Mouse (Mus musculus) layer of hippocampus, adult 11-12 months (tissue): ENCODE data around the gene Zfyve28.

Experiments used
- DNase-seq: peaks from one replicate; pipeline ENCODE4 v3.0.0; 2022; ENCODE audit warnings: low spot score

Zfyve28 gene

DNA sequence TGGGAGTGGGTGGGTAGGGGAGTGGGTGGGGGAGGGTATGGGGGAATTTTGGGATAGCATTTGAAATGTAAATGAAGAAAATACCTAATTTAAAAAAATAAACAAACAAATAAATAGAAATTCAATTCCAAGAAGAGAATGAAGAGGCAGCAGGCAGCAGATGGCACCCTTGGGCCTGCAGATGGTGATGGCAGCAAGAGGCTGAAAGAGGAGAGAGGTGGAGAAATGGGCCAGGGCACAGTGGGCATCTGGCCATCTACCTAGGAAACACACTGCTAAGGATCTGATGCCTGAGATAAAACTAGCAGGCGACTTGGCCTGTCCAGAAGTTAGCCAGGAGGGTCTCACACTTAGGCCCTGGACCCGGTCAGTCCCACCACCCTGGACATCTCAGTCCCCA, 83.3 kb downstream of the Zfyve28 start:
- DNase-seq: no peak

GRCm38 (mm10) chr5:34202006-34202405, 86.2 kb downstream of the Zfyve28 start:
- no peak for DNase-seq

GRCm38 (mm10) chr5:34201396-34201795, 86.9 kb downstream of the Zfyve28 start:
- no peak for DNase-seq

GRCm38 (mm10) chr5:34198615-34199014, 89.6 kb downstream of the Zfyve28 start:
- DNase-seq: no peak

GRCm38 (mm10) chr5:34197243-34197642, 91.0 kb downstream of the Zfyve28 start:
- DNase-seq: peak; percentile 67

DNA sequence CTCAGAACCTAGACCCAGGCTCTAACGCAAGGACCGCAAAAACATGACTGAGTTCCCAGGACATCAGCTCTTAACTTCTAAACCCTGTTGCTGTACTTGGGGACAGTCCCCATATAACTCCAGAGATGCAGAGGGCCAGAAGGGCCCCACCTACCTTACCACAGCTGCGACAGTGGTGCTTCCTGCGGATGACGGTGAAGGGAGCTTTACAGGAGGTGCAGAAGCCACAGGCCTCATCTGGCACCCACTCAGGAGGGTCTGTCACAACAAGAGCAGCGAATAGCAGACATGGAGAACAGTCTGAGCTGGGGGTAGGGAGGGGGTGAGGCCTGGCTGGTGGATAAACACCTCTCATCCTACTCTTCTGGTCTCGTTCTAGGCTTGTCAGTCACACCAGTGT, 91.8 kb downstream of the Zfyve28 start:
- no peak for DNase-seq

- no peak for DNase-seq
Observed at GRCm38 (mm10) chr5:34195786-34196185, 92.5 kb downstream of the Zfyve28 start.

DNA sequence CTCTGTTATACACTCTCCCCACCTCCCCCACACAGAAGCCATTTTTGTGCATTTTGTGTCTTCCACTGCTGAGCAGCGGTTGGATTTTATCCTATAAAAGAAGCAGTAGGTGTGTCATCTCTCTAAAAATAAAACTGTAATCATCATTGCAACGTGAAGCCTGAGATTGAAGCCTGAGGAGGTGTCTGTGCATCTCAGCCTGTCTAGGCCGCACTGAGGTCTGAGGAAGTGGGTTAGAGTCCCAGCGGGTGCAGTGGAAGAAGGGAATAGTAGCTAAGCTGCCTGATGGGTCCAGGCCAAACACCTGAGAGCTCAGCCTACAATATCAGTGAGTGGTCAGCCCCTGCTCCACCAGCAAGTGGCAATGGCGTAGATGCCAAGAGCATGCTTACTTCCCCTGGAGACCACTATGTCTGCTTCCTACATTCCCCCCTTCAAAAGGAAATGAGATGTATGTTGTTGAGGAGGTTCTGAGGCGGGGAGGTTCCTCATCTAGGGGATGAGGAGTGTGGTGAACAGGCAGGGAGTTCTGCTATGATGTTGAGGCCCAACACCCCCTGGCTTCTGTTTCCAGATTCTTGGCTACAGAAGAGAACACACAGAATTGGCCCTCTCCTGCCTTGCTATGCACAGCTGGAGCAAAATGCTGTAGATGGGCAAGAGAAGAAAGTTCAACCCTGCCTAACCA, 93.1 kb downstream of the Zfyve28 start:
- no peak for DNase-seq

DNA sequence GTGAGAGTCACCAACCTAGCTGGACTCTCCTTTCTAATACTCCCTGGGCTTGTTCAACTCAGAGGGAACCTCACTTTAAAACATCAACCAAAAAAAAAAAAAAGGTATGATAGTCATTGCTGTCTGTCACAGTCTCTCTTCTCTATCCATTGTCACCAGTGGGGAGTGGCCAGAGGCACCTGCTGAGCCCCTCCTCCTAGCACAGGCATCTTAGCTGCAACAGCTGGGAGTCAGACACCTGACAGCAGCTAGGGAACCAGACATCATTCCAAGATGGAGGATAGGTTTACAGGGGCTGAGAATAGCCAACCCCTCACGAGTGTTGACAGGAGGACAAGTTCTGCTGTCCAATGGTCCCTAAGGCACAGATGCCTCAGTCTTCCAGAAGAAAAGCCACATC, 93.8 kb downstream of the Zfyve28 start:
- DNase-seq: no peak

- peak; percentile 64 for DNase-seq
Observed at GRCm38 (mm10) chr5:34191843-34192242, 96.4 kb downstream of the Zfyve28 start.

- DNase-seq: peak; percentile 61
Observed at GRCm38 (mm10) chr5:34191021-34191420, 97.2 kb downstream of the Zfyve28 start.

GRCm38 (mm10) chr5:34189521-34189920, 98.7 kb downstream of the Zfyve28 start:
- DNase-seq: no peak

GRCm38 (mm10) chr5:34188856-34189255, 99.4 kb downstream of the Zfyve28 start:
- no peak for DNase-seq

DNA sequence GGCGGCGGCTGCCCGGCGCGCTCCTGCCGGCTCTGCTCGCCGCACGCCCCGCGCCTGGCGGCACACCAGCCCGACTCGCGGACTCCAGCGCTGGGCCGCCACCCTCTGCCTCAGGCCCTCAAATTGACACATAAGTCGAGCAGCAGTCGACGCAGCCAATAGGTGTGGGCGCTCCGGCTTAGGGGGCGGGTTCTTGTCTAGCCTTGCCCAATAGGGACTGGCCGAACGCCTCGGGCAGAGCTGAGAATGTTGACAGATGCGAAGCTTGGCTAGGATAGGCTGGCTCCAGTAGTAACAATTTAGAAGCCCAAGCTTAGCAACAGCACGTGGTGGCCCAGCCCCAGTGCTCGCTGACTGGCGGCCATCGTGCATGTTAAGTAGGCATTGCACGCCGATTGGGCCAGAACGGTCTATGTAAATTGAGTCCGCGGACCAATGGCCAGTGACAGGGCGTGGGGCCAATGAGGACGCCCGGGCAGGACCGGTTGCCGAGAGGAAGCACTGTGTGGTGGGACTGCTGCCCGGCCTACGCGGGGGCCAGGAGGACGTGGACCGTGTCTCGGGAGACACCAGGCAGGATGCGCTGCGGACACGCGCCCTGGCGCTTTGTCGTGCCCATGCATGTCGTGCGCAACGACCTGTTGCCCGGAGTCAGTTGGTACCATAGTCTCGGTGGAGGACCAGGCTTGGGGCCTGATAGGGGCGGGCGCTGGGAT, 100.5 kb downstream of the Zfyve28 start, which contains the start of gene Mxd4:
Gene Mxd4, minus strand, starts transcription at position 120 of the 716 bp plus-strand sequence.
- DNase-seq: peak; percentile 99

DNA sequence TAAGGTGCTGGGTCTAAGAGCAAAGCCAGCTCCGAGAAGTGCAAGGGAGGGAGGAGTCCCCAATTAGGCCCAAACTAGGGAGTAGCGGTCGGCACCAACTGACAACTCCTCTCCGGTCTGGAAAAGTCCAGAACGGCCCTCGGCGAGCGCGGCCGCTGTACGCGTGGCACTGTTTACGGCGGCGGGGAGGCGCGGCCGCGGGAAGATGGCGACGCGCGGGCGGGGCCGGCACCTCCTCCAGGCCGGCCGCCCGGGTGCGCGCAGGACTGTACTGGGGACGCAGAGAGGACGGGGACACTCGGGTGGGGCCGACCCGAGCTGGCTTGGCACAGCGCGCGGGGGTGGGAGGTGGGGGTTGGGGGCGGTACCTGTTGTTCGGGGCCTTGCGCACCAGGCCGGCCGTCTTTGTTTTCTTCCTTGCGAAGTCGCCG, 101.3 kb downstream of the Zfyve28 start:
- DNase-seq: no peak

DNA sequence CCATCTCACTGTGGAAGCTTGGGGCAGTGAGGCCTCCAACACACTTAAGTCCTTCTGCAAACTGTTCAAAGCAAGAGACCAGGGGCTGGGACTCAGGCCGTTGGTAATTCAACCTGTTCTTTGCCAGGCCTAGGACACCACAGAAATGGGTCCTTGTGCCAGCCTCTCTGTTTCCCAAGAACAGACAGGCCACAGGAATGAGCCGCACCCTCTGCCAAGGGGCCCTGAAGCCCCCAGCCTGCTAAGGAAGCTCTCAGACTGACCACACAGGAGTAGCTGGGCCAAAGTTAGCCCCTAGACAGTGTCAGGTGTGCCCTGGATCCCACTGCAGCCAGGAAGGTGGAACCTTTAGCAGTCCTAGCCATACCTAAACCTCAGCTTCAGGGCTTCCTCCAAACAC, 101.9 kb downstream of the Zfyve28 start:
- no peak for DNase-seq

DNA sequence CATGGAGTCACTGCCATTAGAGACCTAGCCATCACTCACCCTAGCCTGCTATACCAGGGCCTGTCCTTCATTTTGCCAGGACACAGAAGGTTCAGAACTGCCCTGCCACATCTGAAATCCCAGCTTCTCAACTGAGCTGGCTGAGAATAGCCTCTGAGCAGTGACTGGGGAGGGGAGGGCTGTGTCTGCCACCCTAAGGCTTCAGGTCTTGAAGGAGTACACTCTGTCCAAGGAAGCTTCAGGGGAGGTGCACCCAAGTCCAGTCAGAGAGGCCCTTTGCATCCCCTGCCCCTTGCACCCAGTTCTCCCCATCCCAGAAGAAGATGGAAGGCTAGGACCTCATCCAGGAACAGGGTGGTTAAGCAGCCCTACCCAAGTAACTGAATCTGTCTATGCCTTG, 102.5 kb downstream of the Zfyve28 start:
- no peak for DNase-seq

DNA sequence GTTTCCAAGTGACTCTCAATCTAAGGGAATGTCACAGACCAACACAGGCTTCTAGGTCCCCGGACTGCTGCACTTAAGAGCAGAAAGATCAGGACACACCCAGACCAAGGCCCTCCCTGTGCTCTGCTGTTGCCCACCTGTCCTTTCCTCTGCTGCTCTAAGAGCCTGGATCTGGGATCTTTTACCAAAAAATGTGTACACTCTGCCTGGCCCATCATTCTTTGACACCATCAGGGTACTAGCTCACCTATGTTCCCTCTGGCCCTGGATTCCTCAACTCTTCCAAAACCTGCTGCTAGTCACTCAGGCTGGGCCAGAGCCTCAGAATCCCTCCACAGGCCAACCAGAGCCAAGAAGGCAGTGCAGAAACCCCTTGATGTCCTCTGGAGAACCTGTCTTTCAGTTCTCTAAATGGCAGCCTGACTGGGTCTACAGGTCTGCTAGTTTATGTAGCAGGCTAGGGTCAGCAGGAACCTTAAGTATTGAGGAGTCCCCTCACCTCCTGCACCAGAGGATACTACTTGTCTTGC, 103.1 kb downstream of the Zfyve28 start:
- DNase-seq: no peak

DNA sequence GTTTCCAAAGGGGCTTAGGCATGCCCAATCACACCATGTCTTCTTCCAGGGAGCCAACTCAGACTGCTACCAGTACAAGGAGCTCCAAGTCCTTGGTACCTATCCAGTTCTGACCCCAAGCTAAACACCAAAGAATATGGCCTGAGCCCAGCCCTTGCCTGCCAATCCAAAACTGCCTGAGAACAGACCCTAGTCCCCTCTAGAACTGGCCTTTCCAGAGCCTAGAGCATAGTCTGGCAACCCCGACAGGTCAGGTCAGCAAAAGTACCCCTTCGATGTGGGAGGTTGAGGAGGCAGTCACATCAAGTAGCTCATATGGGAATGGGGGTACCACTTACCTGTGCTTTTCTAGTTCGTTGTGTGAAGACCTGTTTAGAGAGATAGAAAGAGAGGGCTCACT, 104.3 kb downstream of the Zfyve28 start:
- no peak for DNase-seq

DNA sequence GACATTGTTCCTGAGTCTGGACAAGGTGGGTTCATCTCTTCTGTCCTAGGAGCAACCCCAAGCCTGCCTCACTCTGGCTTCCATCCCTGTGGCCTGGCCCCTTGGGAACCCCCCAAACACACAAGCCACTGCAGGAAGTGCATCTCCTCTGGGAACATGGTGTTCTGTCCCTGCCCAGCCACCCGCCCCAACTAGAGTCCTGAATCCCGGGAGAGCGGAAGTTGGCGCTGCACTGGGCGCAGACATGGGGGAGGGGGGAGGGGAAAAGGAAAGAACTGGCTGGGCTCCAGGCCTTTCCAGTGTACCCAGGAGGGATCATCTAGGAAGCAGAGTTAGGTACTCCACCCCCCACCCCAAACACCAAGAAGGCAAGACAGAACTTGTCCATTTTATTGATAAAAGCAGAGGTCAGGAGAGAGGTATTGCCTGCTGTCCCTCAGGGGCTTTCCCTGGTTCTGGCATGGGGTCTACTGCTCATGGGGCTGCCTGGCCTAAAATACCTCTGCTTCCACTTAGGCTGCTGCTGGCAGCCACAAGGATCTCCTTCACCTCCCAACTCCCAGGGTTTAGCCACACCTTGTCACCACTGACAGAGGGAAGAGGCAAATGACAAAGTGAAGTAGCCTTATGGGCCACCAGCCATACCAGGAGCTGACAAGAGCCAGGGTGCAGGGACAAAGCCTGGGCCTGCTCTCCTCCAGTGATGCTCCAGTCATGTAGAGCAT, 104.9 kb downstream of the Zfyve28 start:
- no peak for DNase-seq

GRCm38 (mm10) chr5:34182486-34182885, 105.8 kb downstream of the Zfyve28 start:
- no peak for DNase-seq

- no peak for DNase-seq
Observed at GRCm38 (mm10) chr5:34177821-34178220, 110.4 kb downstream of the Zfyve28 start.

- DNase-seq: peak; percentile 15
Observed at GRCm38 (mm10) chr5:34177091-34177490, 111.2 kb downstream of the Zfyve28 start.
